Mouse (Mus musculus) embryonic fibroblast, embryonic 13.5 days (primary cell): Measurements from ENCODE around the gene Eomes. TPM values are rescaled to one million over a fixed set of nuclear protein-coding genes. Genes with fewer than 3 reads are reported as not detected.

Experiments used
- H3K27ac ChIP-seq: 2 replicates; pipeline ENCODE4 v1.5.1; 2012; ENCODE audit warnings: low read length, control low read depth, inconsistent platforms; ENCODE audit not compliant: insufficient read depth
- H3K4me1 ChIP-seq: 2 replicates; pipeline ENCODE4 v1.6.1; 2011; ENCODE audit warnings: low read length; ENCODE audit not compliant: control insufficient read depth, insufficient read depth
- H3K4me3 ChIP-seq: 2 replicates; pipeline ENCODE4 v1.5.1; 2011; ENCODE audit warnings: mild to moderate bottlenecking, control low read depth, low read length; ENCODE audit not compliant: insufficient read depth
- CTCF ChIP-seq: IDR thresholded peaks from 2 replicates; pipeline ENCODE4 v1.5.1; 2011; ENCODE audit warnings: mild to moderate bottlenecking, control low read depth, low read length, moderate library complexity, borderline replicate concordance; ENCODE audit not compliant: insufficient read depth
- POLR2A ChIP-seq: IDR thresholded peaks from 2 replicates; pipeline ENCODE4 v1.6.1; 2011; ENCODE audit warnings: low read depth, mild to moderate bottlenecking, control low read depth, low read length, moderate library complexity
- polyA plus RNA-seq: library from polyadenylated mRNA; stranded (reverse); fragments of >200 nt; gene quantifications from 2 replicates; pipeline ENCODE4 v1.2.4, GENCODE M21; 2011; ENCODE audit warnings: low read depth; ENCODE audit not compliant: missing spikeins, insufficient read length

Gene Eomes
- polyA plus RNA-seq, 1 experiment: not detected

GRCm38 (mm10) chr9:118516162-118516561, 38.1 kb downstream of the Eomes start:
- TF ChIP-seq CTCF: no peak
- TF ChIP-seq POLR2A: no peak
- Histone ChIP-seq H3K4me3 (no peak overlapping the region), H3K27ac (no peak overlapping the region), H3K4me1 (peaks cover 20% of the 10 kb centered on the region)

GRCm38 (mm10) chr9:118517619-118518018, 39.6 kb downstream of the Eomes start:
- Histone ChIP-seq H3K4me3 (no peak overlapping the region), H3K27ac (no peak overlapping the region), H3K4me1 (peaks cover 14% of the 10 kb centered on the region)
- TF ChIP-seq CTCF (no peak), POLR2A (no peak)

GRCm38 (mm10) chr9:118519101-118519500, 41.1 kb downstream of the Eomes start:
- peaks cover 10% of the 10 kb centered on the region; the same call in 1 of the 2 replicates for H3K4me1 ChIP-seq
- no peak overlapping the region for H3K4me3 ChIP-seq
- no peak overlapping the region for H3K27ac ChIP-seq
- TF ChIP-seq CTCF (no peak), POLR2A (no peak)

- Histone ChIP-seq H3K4me1 (peaks cover 10% of the 10 kb centered on the region; the same call in 1 of the 2 replicates), H3K27ac (no peak overlapping the region), H3K4me3 (no peak overlapping the region)
- TF ChIP-seq POLR2A: no peak
- no peak for TF ChIP-seq CTCF
Measured at GRCm38 (mm10) chr9:118520011-118520410, 42.0 kb downstream of the Eomes start.

- no peak for TF ChIP-seq CTCF
- no peak for TF ChIP-seq POLR2A
- Histone ChIP-seq H3K4me1 (peaks cover 10% of the 10 kb centered on the region; the same call in 1 of the 2 replicates), H3K27ac (no peak overlapping the region), H3K4me3 (no peak overlapping the region)
Measured at GRCm38 (mm10) chr9:118520858-118521257, 42.8 kb downstream of the Eomes start.

GRCm38 (mm10) chr9:118521659-118522058, 43.6 kb downstream of the Eomes start:
- peaks cover 10% of the 10 kb centered on the region; the same call in 1 of the 2 replicates for H3K4me1 ChIP-seq
- no peak overlapping the region for H3K4me3 ChIP-seq
- H3K27ac ChIP-seq: no peak overlapping the region
- no peak for TF ChIP-seq POLR2A
- TF ChIP-seq CTCF: no peak

- TF ChIP-seq CTCF (no peak), POLR2A (no peak)
- Histone ChIP-seq H3K27ac (no peak overlapping the region), H3K4me3 (no peak overlapping the region), H3K4me1 (peaks cover 6% of the 10 kb centered on the region; the same call in 1 of the 2 replicates)
Measured at GRCm38 (mm10) chr9:118523738-118524137, 45.7 kb downstream of the Eomes start.

- no peak overlapping the region for H3K27ac ChIP-seq
- no peaks in the 10 kb centered on the region for H3K4me1 ChIP-seq
- no peak overlapping the region for H3K4me3 ChIP-seq
- no peak for TF ChIP-seq POLR2A
- TF ChIP-seq CTCF: no peak
Measured at GRCm38 (mm10) chr9:118527056-118527455, 49.0 kb downstream of the Eomes start.

- TF ChIP-seq POLR2A (no peak), CTCF (no peak)
- peaks cover 5% of the 10 kb centered on the region for H3K4me1 ChIP-seq
Measured at GRCm38 (mm10) chr9:118529783-118530182, 51.8 kb downstream of the Eomes start.

GRCm38 (mm10) chr9:118530679-118531078, 52.7 kb downstream of the Eomes start:
- H3K4me1 ChIP-seq: peaks cover 5% of the 10 kb centered on the region
- H3K4me3 ChIP-seq: no peak overlapping the region
- no peak overlapping the region for H3K27ac ChIP-seq
- TF ChIP-seq CTCF (no peak), POLR2A (no peak)

More at GRCm38 (mm10) chr9:118529783-118530182, 51.8 kb downstream of the Eomes start:
- Histone ChIP-seq H3K27ac (no peak overlapping the region), H3K4me3 (no peak overlapping the region)
